Mouse (Mus musculus) heart, embryonic 15.5 days (tissue): ENCODE results near the gene Gnat2. TPM values are rescaled to one million over a fixed set of nuclear protein-coding genes. Genes with fewer than 3 reads are reported as not detected.

Source experiments
- ATAC-seq: fragments of 200-750 bp; cut with Nextera tagmentation; replicated peaks from 2 replicates; pipeline ENCODE4 v1.8.0; 2017; ENCODE audit warnings: low read depth, moderate TSS enrichment; ENCODE audit not compliant: insufficient number of reproducible peaks, insufficient read depth, low FRiP score
- H3K27ac ChIP-seq: fragments of 300-500 bp; sonication (generic); 2 replicates; pipeline ENCODE4 v1.5.1; 2015; ENCODE audit warnings: mild to moderate bottlenecking, inconsistent platforms
- H3K27me3 ChIP-seq: fragments of 300-500 bp; sonication (generic); 2 replicates; pipeline ENCODE4 v1.6.1; 2015; ENCODE audit warnings: inconsistent platforms
- H3K36me3 ChIP-seq: fragments of 300-500 bp; sonication (generic); 2 replicates; pipeline ENCODE4 v1.6.1; 2015; ENCODE audit warnings: mild to moderate bottlenecking, inconsistent platforms
- H3K4me1 ChIP-seq: fragments of 300-500 bp; sonication (generic); replicated peaks from 2 replicates; pipeline ENCODE4 v1.6.1; 2015; ENCODE audit warnings: inconsistent platforms
- H3K4me2 ChIP-seq: fragments of 300-500 bp; sonication (generic); 2 replicates; pipeline ENCODE4 v1.6.1; 2015; ENCODE audit warnings: inconsistent platforms, mild to moderate bottlenecking, moderate library complexity
- H3K4me3 ChIP-seq: fragments of 300-500 bp; sonication (generic); 2 replicates; pipeline ENCODE4 v1.5.1; 2015; ENCODE audit warnings: mild to moderate bottlenecking, inconsistent platforms
- H3K9ac ChIP-seq: fragments of 300-500 bp; sonication (generic); 2 replicates; pipeline ENCODE4 v1.6.1; 2015; ENCODE audit warnings: mild to moderate bottlenecking, inconsistent platforms
- H3K9me3 ChIP-seq: fragments of 300-500 bp; sonication (generic); replicated peaks from 2 replicates; pipeline ENCODE4 v1.6.1; 2016; ENCODE audit warnings: inconsistent platforms
- WGBS: fragments of 180-500 bp; shearing (Covaris S2); methylation state at CpG from one replicate; pipeline ENCODE4 v1.1.7; 2015; ENCODE audit warnings: mixed read lengths; 5-methylcytosine and 5-hydroxymethylcytosine counted together
- polyA plus RNA-seq: library from polyadenylated mRNA; unstranded; fragments of >200 nt; fragmentation: Nextera tagmentation; extraction: Ambion mirVana; gene quantifications from 2 replicates; pipeline ENCODE4 v1.2.1, GENCODE M21; 2015

Gnat2 gene
- polyA plus RNA-seq, 1 experiment from 2014 or later, result 0.74 TPM

DNA sequence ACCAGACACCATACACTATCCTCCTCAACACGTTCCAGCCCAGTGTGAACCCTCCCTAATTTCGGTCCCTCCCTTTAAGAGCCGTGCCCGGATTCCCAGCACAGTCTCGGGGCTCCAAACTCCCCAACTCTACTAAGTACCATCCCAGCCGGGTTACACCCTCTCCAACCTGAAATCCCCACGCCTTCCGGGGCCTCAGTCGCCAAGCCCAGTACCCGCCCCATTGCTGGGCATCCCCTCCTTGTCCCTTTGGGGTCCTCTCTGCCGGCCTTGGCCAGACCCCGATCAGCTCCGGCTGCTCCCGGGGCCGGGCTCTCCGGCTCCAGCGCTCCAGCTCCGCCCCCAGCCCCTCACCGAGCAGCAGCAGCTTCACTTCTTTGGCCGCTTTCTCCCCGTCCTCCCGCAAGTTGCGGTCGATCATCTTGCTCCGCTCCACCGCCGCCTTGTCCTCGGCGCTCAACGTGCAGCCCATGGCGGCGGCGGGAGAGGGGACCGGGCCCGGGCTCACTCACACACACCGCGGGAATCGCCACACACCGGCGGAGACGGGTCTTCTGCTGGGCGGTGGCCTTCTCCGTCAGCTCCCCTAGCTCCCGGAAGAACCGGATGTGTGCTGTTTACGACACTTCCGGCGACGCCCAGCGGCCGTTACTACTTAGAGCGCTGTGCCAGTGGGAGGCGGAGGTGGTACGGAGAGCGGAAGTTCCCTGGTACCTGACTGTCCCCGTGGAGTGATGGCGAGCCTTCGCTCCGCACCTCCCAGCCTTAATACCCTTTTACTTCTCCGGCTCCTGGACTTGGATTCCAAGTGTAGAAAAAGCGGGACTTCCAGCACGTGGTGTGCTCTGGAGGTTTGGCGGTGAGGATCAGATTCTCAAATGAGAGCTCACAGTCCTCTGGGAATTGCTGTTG lies 53.2 kb downstream of the Gnat2 start, which contains the start of gene Gnai3:
Gnai3 (minus strand) TSS at position 613 of the 912 bp plus-strand sequence.
- ATAC-seq, result peak; percentile 89
- Histone ChIP-seq H3K4me2 (peak within 1 kb of the TSS; percentile 84), H3K27me3 (peaks cover 4% of the 10 kb centered on the region; the same call in 1 of the 2 replicates), H3K9ac (peak within 1 kb of the TSS; percentile 87), H3K9me3 (no peaks in the 10 kb centered on the region), H3K27ac (peak within 1 kb of the TSS; percentile 96), H3K4me3 (peak within 1 kb of the TSS; percentile 94), H3K4me1 (peaks cover 28% of the 10 kb centered on the region), H3K36me3 (no peaks in the 10 kb centered on the region)
- WGBS, result under 1% methylated on average over 63 of the region's 63 CpGs

DNA sequence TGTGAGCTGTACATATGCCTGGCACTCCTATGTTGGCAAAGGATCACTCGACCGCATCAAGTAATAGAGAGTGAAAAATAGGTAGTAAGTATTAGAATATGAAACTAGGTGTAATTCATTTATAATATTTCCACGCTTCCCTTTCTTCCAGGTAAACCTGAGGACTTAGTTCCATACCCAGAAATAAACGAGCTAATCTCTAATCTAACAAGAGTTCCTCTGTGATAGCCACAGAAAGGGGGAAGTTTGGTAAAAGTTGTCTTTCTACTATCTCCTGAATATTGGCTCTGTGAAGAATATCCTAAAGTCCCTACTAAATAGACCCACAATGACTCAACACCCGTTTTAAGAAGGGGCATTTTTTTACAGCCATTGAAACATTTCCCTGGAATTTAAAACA lies 54.1 kb downstream of the Gnat2 start:
- Histone ChIP-seq H3K27ac (peak overlapping the region; percentile 96), H3K4me2 (peak overlapping the region; percentile 84)

DNA sequence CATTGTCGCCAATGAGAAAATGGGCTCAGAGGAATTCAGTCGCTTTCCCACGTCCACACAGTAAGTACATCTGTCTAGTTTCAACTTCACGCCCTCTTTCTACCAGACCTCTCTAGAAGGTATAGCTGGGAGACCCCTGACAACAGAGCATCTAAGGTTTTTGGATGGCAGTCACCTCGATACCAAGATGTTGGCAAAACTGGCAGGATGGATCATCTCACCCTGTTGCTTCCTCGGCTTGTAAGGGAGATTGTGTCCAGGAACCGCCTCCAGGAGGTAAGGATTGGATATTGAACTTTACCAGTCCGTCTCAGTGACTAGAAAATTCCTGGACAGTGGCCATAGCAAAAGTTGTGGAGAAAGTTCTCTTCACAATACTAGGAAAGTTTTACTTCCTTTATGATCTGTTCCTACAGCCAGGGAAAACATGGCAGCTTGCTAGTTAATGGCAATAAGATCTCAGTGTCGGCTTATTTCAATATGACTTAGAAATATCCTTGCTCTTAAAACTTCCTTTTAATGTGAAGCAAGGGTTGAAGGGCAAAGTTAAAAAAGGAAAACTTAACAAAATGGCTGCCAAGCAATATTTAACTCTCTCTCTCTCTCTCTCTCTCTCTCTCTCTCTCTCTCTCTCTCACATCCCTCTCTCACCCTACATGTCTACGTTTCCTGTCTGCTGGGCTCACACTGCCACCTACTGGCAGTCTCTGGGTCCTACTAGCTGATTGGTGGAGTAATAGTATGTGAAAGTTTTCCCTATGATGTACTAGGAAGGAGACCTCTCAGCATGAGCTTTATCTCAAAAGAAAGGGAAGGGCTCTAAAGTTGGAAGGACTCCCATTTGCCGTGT lies 55.0 kb downstream of the Gnat2 start:
- no peak overlapping the region for H3K9ac ChIP-seq
- peaks cover 4% of the 10 kb centered on the region; the same call in 1 of the 2 replicates for H3K27me3 ChIP-seq
- peak overlapping the region; percentile 53 for H3K27ac ChIP-seq
- H3K36me3 ChIP-seq, result no peaks in the 10 kb centered on the region
- WGBS, result 58% methylated on average over 11 of the region's 11 CpGs
- peak overlapping the region; percentile 16; the same call in 1 of the 2 replicates for H3K4me2 ChIP-seq
- H3K9me3 ChIP-seq, result no peaks in the 10 kb centered on the region
- ATAC-seq, result peak; percentile 52; the same call in 1 of the 2 replicates
- H3K4me3 ChIP-seq, result no peak overlapping the region
- peaks cover 28% of the 10 kb centered on the region for H3K4me1 ChIP-seq

More for the DNA sequence above, 54.1 kb downstream of the Gnat2 start:
- Histone ChIP-seq H3K4me3 (peak overlapping the region; percentile 94), H3K4me1 (peaks cover 28% of the 10 kb centered on the region), H3K27me3 (peaks cover 4% of the 10 kb centered on the region; the same call in 1 of the 2 replicates), H3K9ac (peak overlapping the region; percentile 87), H3K36me3 (no peaks in the 10 kb centered on the region), H3K9me3 (no peaks in the 10 kb centered on the region)
- 51% methylated on average over 5 of the region's 5 CpGs for WGBS
- ATAC-seq, result no peak

Other genes with a start within 250 kb of the Gnat2 start
- gene Eps8l3, start 215.6 kb upstream of the Gnat2 start, polyA plus RNA-seq, result not detected in 2 replicates
- 111 and 122 TPM in 2 replicates for gene Gstm5, start 197.0 kb upstream of the Gnat2 start, polyA plus RNA-seq
- gene Gstm7, start 161.0 kb upstream of the Gnat2 start, polyA plus RNA-seq, result 22.1 and 23.1 TPM in 2 replicates
- gene Gstm6, start 149.0 kb upstream of the Gnat2 start, polyA plus RNA-seq, result 10.4 TPM in 2 replicates
- gene Gstm3, start 123.5 kb upstream of the Gnat2 start, polyA plus RNA-seq, result 0.30 TPM in 1 of 2 replicates, not detected in the other
- 71.9 and 82.1 TPM in 2 replicates for gene Gstm2, start 106.3 kb upstream of the Gnat2 start, polyA plus RNA-seq
- gene Gstm1, start 74.8 kb upstream of the Gnat2 start, polyA plus RNA-seq, result 72.1 and 88.3 TPM in 2 replicates
- 12.9 and 16.0 TPM in 2 replicates for gene Gstm4, start 47.9 kb upstream of the Gnat2 start, polyA plus RNA-seq
- gene Ampd2, start 6.1 kb upstream of the Gnat2 start, polyA plus RNA-seq, result 22.5 and 31.4 TPM in 2 replicates
- 65.9 and 80.3 TPM in 2 replicates for gene Gnai3, start 53.4 kb downstream of the Gnat2 start, polyA plus RNA-seq
- gene Gpr61, start 62.1 kb downstream of the Gnat2 start, polyA plus RNA-seq, result 0.05 and 0.16 TPM in 2 replicates
- gene Amigo1, start 93.5 kb downstream of the Gnat2 start, polyA plus RNA-seq, result 3.0 and 3.2 TPM in 2 replicates
- gene Cyb561d1, start 108.4 kb downstream of the Gnat2 start, polyA plus RNA-seq, result 2.7 and 3.8 TPM in 2 replicates
- gene Atxn7l2, start 118.1 kb downstream of the Gnat2 start, polyA plus RNA-seq, result 5.8 and 9.0 TPM in 2 replicates
- 2.0 and 2.2 TPM in 2 replicates for gene Sypl2, start 133.9 kb downstream of the Gnat2 start, polyA plus RNA-seq
- 174 and 197 TPM in 2 replicates for gene Psma5, start 164.1 kb downstream of the Gnat2 start, polyA plus RNA-seq
- gene Sort1, start 191.3 kb downstream of the Gnat2 start, polyA plus RNA-seq, result 10.2 and 13.9 TPM in 2 replicates